Mouse (Mus musculus): Measurements from ENCODE around the gene Frmpd4.

Gene Frmpd4

DNA sequence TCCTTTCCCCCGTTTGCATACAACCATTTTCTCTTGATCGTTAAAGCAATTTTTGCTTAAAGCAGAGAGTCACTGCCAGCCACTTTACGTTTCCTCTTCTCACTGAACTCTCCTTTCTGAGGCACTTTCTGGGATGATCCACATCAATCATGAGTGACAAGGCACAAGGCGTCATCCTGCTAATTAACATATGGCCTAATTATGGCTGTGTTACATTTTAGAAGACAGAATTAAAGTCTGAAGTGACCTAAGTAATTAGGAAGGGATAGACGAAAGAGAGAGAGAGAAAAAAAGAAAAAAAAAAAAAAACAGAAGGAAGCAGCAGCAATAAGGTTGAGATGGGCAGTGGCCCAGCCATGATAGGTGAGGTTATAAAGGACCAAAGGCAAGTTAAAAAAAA is at the start of gene Frmpd4:
Gene Frmpd4, minus strand, starts transcription at position 101 of the 400 bp plus-strand sequence.
- CTCF ChIA-PET: no interaction called here

DNA sequence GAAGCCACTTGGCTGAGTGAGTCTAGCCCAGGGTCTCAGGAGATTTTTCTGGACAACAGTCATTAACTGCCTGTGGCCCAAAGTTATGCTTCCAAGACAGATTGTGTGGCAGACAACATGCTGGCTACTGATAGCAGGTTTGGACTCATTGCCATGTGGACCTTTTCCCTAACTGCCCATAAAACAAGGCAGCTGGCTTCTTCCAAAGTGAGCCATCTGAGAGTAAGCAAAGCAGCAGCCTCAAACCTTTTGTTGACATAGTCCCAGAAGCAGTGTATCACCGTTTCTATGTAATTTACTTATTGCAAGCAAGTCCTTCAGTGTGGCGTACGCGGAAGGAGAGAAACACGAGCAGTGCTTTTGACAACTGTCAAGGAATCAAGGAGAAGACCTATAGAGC is 18.2 kb upstream of the Frmpd4 start:
- CTCF ChIA-PET: no interaction called here

DNA sequence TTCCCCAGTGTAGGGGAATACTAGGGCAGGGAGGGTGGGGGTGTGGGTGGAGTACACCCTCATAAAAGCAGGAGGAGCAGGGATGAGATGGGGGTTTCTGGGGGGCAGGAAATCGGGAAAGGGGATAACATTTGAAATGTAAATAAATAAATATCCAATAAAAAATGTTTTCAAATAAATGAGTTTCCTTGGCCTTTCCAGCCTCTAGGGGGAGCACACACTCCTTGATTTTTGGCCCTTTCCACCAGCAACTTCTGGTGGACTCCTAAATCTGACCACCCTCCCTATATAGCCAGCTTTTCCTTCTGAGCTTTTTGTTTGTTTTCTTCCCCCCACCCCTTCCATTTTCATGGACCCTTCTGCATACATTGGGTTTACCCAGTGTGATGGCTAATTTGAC is 7.3 kb upstream of the Frmpd4 start:
- CTCF ChIA-PET: no interaction called here

DNA sequence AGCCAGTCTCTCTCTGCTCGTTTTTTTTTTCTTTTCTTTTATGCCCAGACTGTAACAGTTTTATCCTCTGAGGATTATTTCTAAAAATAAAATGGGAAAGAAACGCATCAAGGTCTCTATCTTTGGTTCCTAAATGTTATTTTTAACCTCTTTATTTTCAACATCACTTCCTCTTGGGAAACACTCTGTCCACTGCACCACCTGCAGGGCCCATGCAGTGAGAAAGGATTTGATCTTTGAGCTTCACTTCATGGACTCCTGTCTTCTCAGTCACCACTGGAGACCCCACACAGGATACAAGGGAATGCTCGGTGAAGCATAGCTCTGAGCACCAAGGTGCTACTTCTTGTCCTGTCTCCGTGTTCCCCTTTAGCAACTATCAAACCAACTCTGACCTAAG is 5.2 kb downstream of the Frmpd4 start:
- CTCF ChIA-PET: no interaction called here

DNA sequence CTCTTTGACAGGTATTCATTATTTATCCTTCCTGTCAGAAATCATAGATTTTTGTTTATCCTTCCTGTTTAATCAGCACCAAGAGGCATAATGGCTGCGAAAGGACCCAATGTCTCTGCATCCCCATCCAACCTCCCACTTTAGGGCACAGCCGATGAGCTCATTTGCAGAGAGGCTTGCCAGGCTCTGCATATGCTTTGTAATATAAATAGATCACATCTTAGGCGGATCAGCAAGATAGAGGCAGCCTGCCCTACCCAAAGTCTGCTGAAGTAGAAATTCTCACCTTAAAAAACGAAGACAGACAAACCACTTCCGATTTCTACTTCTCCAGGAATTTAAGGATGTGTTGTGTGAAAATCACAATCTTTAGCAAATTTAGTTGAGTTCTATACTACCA is 7.8 kb downstream of the Frmpd4 start:
- CTCF ChIA-PET: no interaction called here

DNA sequence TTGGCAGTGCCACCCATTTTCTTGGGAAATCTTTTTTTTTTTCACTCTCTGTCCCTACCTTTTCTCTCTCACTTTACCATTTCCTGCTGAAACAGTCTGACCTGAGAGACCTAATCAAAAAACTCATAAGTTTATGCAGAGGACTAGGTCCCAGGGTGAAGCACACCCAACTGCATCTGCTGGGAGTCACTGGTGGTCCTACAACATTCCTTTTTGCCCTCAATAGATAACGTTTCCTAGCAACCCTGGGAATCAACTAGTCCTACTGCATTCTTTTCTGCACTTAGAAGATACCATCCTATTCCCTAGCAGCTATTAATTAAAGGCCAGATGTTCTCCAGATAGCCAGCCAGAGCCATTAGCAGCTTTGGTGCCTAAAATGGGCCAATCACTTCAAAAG is 71.8 kb downstream of the Frmpd4 start:
- CTCF ChIA-PET: no interaction called here

- CTCF ChIA-PET: no interaction called here
Observed at GRCm38 (mm10) chrX:168455233-168455632, 121.8 kb downstream of the Frmpd4 start.

GRCm38 (mm10) chrX:168431206-168431605 is 145.8 kb downstream of the Frmpd4 start:
- CTCF ChIA-PET: no interaction called here

GRCm38 (mm10) chrX:168429814-168430213 is 147.2 kb downstream of the Frmpd4 start:
- CTCF ChIA-PET: no interaction called here

- CTCF ChIA-PET: no interaction called here
Observed at GRCm38 (mm10) chrX:168415403-168415802, 161.6 kb downstream of the Frmpd4 start.

DNA sequence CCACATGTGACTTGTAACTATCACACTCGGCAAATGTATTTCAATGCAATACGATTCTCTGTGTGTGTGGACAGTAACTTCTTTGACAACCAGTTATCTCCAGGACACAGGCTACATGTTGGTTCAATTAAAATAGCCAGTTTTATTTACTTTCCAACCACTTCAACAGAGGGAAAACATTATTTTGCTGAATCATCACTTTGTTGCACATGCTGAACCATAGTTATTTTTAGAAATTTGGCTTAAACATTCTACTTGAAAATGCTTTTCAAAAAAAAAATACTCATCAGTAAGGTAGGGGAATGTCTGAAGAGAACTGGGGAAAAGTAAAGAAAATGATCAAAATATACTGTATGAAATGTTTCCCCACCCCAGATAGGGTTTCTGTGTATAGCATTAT is 173.5 kb downstream of the Frmpd4 start:
- CTCF ChIA-PET: no interaction called here

DNA sequence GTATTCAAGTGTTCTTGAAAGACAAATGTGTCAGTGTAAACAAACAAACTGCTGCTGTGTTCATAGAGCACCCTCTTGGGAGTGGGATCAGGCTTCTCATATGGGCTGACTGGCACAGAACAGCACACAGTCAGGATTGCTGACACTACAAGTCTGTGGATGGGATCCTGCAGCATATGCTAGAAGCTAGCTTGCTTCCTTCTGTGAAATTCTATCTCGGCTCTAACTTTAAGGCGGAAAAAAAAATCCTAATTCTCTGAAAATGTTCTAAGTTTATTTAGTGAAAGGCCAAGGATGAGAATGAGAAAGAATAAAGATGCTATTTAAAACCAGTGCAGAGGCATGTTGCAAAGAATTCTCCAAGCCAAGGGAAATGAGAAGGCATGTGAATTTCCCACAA is 226.6 kb downstream of the Frmpd4 start:
- CTCF ChIA-PET: no interaction called here

- CTCF ChIA-PET: no interaction called here
Observed at GRCm38 (mm10) chrX:168349320-168350225, 227.5 kb downstream of the Frmpd4 start.

GRCm38 (mm10) chrX:168338212-168338611 is 238.8 kb downstream of the Frmpd4 start:
- CTCF ChIA-PET: no interaction called here

DNA sequence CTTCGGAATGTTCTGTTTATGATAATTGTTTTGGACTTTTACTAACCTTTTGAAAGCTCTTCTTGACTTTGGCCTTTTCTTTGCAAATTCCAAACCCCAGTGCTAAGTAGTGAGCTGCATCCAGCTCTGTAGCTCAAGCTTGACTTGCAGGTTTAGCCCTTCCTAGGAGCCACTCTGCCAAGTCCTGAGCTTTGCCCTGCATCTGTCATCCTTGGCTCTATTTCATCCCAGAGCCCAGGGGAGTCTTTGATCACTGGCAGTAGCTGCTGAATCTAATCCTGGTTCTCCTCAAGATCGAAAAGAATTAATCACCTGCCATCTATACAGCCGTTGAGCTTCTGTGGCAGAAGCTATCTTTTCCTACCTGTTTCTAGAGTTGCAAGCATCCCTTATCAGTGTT is 251.9 kb downstream of the Frmpd4 start:
- CTCF ChIA-PET: no interaction called here

DNA sequence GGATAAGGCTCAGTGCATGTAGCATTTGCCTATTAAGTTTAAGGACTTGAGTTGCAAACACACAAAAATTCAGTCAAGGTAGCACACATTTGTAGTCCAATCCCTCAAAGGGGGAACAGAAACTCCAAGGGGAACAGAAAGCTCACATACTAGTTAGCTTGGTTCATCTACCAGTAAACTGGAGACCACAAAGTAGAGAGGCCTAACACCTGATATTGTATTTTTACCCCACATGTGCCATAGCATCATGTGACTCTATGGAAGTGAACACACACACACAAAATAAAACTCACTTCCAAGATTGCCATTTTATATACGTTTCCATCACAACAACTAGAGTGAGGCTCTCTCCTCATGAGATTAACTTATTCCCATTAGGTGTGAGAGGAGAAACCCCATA is 264.9 kb downstream of the Frmpd4 start:
- CTCF ChIA-PET: no interaction called here

DNA sequence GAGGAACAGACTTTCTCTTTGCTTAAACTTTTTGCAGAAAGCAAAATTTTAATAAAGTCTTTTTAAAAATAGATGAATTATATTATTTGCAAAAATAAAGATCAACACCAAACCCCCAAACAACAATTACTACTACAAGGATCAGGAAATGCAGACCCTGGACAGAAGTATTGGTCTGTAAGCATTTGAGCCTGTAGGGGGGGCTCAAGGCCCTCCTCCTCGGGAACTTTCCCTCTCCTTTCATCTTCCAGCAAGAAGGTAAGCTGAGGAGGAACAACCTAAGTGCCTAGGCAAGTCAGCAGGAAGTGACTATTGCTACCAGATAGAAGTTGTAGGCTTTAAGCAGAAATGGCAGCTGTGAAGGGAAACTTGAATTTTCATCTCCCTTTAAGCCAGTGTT is 266.9 kb downstream of the Frmpd4 start:
- CTCF ChIA-PET: no interaction called here

DNA sequence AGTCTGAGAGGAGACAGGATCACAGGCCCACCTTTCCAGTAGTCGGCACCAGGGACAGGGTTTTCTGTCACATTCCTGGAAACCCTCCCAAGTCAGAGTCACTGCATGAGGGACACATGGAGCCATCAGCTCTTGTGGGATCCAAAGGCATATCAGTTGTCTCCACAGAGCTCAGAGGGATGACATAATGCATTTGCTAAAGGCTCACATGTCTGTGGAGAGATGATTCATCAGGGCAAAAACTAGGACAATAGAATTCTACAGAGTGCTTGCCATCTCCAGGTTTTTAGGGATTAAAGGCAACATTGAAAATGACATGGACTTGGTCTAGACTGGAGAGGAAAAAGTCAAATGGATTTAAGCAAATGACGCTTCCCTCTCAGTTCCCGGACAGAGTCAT is 284.5 kb downstream of the Frmpd4 start:
- CTCF ChIA-PET: no interaction called here

GRCm38 (mm10) chrX:168207034-168207433 is 370.0 kb downstream of the Frmpd4 start:
- CTCF ChIA-PET: no interaction called here

DNA sequence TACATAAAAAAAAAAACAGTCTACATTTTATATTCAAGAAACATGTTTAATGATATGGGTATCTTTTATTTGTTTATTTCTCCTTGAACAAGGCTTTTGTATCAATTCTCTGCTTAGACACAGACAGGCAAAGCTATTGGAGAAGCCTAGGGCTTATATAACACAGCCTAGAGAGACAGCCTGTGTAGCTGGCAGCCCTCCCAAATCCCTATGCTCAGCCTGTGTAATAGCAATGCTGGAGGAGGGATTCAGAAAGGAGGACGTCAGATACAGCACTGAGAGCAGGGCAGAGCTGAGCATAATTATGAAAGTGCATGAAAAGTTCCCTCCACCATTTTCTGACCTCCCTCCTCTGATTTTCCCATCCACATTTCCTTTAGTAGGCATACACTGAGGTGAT is 385.1 kb downstream of the Frmpd4 start:
- CTCF ChIA-PET: no interaction called here

DNA sequence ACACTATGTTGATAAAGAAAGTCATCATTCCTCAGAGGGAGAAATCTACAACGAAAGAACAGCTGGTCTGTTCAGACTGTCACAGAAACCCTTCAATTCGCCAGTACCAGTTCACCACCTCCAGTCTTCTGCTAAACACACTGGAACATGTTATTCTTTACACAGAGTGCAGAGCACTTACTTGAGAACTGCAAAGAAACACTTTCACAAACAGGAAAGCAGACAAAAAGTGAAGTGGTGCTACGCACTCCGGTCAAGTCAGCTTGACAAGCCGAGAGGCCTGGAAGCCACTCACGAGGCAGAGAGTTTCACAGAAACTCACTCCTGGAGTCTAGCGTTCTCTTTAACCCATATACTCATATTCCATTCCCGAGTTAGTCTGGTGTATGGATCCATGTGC is 387.5 kb downstream of the Frmpd4 start:
- CTCF ChIA-PET: no interaction called here

- CTCF ChIA-PET: no interaction called here
Observed at GRCm38 (mm10) chrX:168163001-168163400, 414.0 kb downstream of the Frmpd4 start.

GRCm38 (mm10) chrX:168158866-168159265 is 418.2 kb downstream of the Frmpd4 start:
- CTCF ChIA-PET: no interaction called here

- CTCF ChIA-PET: no interaction called here
Observed at GRCm38 (mm10) chrX:168141051-168141450, 436.0 kb downstream of the Frmpd4 start.
